Mouse (Mus musculus) ES-E14 (cell line): ENCODE results near the gene Afap1.

Source experiments
- CHD2 ChIP-seq: IDR thresholded peaks from 2 replicates; pipeline ENCODE4 v1.6.1; 2014; ENCODE audit warnings: mild to moderate bottlenecking, low read depth, low read length, inconsistent platforms
- MAFK ChIP-seq: IDR thresholded peaks from 2 replicates; pipeline ENCODE4 v1.6.1; 2014; ENCODE audit warnings: mild to moderate bottlenecking, low read depth, low read length, inconsistent platforms; ENCODE audit not compliant: insufficient read depth
- ZC3H11A ChIP-seq: IDR thresholded peaks from 2 replicates; pipeline ENCODE4 v1.6.1; 2012; ENCODE audit warnings: low read depth, mild to moderate bottlenecking, inconsistent platforms, low read length, borderline replicate concordance
- ZNF384 ChIP-seq: IDR thresholded peaks from 2 replicates; pipeline ENCODE4 v1.6.1; 2012; ENCODE audit warnings: low read depth, low read length, inconsistent platforms

DNA sequence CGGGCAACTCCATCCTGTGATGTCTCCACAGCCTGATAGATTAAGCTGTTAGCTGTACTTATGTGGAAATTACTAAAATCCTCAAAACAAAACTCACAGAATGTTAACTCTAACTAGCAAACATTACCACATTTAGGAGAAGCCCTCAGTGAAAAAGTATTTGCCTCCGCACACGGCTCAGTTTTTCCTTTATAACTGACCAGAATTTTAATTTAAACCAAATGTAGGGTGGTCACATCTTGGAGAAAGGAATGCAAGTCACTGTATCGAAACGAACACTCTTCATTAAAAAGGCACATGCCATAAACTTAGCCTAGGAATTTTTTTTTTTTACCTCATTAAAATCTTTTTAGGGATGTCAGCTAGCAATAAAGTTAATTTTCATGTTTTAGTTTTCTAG lies 87.4 kb downstream of the Afap1 start:
- TF ChIP-seq ZNF384 (no peak), MAFK (no peak), ZC3H11A (no peak), CHD2 (no peak)
